Mouse (Mus musculus) layer of hippocampus, adult 9-10 months (tissue): ENCODE measurements around the gene Zdhhc18.
A peak's percentile ranks its signal among the peaks of the same experiment; 100 is the strongest.

ENCODE experiments used
- DNase-seq: peaks from one replicate; pipeline ENCODE4 v3.0.0; 2022; ENCODE audit warnings: low spot score

Gene Zdhhc18

DNA sequence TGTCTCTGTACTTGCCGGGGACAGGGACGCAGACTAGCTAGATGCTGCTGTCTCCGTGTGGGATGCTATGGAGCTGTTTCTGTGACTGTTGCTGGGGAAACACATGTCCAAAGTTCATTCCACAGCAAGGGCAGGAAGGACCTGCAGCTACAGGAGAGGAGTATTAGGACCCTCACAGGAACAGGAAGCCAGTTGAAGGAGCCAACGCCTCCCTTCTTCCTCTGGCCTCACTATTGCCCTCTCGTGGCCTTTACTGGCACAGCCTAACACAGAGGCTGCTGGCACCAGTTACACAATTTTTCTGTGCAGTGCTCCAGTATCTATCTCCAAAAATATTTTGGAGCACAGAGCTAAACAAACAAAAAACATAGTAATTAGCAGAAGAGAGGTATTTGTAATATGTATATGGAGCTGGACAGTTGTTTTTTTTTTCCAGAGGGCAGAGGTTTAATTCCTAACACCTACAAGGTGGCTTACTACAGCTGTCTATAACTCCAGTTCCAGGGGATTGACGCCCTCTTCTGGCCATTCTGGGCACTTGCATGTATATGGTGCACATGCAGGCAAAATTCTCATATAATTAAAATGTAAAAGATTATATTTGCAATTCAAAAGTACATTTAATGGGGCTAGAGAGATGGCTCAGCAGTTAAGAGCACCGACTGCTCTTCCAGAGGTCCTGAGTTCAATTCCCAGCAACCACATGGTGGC lies at the start of gene Zdhhc18:
Gene Zdhhc18, minus strand, starts transcription at position 166 of the 711 bp plus-strand sequence.
- DNase-seq: no peak

DNA sequence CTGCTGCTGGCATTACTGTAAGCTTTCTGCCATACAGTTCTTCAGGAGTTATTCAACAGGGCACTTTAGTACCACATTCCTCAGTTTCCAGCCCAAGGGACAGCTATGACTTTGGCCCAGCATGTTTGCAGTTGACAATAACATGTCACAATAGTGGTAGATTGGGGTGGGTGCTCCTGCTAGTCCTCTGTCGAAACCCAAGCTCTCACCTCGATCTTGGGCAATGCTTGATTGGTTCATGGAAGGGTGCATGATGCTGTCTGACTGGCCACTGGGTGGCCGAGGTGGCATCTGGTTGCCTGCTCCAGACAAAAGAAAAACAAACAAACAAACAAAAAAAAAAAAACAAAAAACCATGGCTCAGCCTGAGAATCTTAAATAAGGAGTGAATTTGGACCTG lies 45.4 kb upstream of the Zdhhc18 start:
- no peak for DNase-seq

DNA sequence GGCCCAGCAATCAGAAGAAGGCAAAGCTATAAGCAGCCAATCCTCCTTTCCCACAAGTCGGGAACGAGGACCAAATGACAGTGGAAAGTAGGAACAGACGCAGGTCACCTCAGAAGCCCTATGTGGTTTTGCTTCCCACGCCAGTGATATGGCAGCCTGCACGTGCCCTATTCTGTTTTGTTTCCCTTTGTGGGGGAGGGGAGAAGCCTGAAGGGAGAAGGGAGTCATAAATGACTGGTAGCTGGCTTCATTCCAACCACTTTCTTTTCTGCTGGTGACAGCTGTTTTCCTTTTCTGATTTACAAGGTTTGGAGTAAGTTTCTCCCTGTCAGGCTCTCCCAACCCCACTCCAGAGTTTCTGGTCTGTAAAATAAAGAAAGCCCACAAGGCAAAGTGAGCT lies 40.3 kb upstream of the Zdhhc18 start:
- no peak for DNase-seq

DNA sequence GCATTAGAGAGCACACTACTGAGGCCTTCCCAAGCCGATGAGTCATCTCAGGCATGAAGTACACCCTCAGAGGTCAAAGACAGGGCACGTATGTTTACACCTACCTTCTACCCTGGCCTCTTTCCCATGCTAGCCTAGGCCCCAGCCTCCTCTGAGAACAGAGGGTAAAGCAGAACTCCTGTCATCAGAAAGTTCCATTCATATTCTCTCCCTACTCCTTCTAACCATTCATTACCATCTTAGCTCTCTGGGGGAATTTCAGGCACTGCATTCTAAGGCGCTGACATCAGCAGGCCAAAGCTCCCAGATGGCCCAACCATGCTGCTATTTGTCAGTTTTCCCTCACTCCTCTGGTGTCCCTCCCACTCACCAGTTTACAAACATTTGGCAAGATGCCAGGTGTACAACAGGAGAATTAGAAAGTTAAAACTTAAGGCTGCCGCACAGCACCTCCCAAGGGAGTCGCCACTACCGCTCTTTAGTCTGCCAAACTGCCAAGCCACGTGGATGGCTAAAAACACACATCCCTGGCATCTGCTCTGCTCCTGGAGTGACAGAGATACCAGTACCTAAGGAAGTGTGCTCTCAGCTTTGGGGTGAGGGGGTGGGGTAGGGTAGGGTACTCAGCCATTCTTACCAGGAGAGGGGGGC lies 38.6 kb upstream of the Zdhhc18 start:
- no peak for DNase-seq

DNA sequence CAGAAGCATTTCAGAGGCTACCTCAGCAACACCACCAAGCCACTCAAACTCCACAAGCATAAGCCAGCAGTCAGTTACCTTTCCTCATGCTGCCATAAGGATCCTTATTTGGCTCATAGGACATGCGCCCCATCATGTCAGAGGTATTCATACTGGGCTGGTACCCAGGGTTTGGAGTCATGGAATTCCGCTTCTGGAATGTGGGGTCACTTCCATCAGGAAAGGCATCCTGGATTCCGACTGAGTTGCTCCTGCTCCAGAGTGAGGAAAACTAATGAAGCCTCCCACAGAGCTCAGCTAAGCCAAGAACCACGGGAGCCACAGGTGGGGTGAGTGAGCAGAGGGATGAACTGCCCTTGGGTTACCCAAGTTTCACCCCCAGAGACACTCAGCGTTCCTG lies 37.2 kb upstream of the Zdhhc18 start:
- no peak for DNase-seq

DNA sequence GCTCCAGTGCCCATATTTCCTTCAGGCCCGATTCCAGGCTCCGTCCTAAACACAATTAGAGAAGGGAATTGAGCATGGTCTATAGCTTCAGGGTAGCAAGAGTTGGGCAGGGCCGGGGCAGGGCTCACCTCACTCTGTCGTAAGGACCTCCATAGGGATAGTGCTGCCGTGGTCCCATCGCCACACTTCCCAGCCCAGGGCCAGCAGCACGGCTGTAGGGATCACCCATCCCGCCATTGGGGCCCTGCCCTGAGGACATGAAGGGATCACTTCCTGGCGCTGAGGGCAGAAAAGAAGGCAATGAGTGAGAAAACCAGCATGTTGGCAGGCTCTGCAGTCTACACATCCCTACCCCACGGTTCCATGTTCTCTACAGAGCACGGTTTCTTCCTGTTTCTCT lies 36.6 kb upstream of the Zdhhc18 start:
- no peak for DNase-seq

DNA sequence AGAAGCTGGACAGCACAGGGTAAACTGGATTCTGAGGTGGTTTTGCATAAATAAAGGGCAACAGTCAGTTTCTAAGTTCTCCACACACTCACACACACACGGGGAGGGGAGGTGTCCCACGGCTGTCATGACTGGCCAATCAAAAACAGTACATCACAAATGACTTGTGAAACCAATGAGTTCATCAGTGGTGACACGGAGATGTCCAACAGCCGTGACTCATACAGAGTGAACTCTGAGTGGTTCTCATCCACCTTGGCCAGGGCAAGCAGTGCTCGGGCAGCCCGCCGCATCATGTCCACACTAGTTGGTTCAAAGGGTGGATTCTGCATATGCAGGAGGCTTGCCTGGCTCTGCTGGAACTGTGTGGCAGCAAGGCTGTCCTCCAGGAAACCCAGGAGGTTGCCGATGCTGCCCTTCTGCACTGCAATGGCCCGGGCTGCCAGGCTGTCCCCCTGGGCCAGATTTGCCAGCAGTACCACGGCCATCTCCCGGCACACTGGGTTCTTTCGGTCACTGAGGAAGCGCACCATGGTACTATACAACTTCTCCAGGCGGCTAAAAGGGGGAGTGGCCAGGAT lies 30.3 kb upstream of the Zdhhc18 start:
- no peak for DNase-seq

DNA sequence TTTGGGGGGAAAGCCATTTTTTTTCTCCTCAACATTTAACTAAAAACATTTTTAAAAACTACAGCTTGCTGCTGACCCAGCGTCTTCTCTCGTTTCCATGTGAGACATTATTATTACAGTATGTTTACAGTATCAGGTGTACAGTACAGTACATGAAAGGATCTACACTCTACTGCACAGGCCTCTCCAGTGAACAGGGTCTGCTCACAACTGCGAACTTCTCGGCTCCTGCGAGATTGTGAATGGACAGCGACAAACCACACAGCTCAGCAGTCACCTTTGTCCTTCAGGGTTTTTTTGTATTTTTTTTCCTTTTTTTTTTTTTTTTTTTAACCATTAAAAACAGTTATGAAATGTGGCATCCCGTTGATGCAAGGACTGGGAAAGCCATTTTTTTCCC lies 29.7 kb upstream of the Zdhhc18 start:
- DNase-seq: no peak

DNA sequence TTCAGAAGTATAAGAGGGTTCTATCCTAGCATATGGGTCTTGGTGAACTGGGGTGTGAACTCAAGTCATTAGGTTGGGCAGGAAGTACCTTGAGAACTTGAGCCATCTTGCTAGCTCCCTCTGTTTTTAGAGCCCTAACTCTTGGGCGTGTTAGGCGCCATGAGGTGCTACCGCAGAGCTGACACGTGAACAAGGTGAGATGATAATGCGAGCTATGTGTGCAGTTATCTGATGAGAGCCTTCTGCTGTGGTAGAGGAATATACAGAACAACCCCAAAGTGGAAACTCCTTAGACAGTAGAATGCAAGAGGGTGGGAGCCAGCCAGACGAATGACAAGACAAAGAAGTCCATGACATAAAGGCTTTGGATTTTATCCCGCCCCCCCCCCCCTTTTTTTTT lies 27.3 kb upstream of the Zdhhc18 start:
- no peak for DNase-seq

DNA sequence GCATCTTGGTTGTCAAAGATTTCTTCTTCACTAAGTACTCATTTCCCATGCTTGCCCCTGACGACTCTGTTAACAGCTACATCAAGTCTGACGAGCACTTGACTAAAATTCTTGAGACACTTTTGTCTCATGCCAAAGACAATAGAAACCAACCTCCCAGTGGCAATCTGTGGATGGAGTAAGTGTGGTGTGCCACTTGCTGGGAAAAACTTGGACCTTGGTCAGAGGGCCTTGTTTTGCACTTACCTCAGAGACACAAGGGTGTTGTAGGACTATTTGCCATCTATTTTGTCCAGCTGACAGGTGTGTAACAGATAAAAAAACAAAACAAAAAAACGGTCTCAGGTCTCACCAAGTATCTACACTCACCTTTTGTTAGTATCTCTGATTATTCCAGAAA lies 26.2 kb upstream of the Zdhhc18 start:
- DNase-seq: no peak

DNA sequence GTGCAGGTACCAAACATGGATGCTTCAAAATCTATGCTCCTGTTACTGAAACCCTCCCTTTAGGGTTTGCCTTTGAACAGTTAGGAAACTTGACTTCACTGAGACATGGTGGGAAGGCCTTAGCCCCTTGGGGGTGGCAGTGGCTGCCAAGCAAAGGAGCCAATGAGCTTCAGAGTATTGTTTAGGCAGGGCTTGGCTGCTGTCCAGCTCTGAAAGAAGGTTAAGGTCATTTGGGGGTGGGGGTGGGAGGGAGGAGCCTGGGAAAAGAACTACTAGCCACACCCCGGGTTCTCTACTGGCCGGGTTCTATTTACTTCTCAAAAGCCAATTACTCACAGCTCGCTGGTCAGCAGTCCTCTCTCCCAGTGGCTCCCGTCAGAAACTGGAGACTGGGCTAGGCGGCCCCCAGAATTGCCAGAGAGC lies 25.7 kb upstream of the Zdhhc18 start:
- DNase-seq: no peak

DNA sequence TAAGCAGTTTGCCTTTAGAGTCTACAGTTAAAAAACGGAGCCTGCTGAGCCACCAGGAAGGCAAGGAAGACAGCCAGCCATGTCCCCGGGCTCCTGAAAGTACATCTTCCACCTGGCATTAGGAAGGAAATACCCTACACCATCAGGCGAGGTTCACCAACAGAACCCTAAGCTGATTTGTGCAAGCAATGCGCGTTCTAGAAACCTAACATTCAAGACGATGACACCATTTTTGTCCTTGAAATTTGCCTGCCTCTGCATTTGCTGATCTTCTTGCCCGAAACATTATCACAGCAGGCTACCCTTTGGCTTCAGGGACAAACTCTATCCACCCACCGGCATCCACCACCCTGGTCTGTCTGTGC lies 24.4 kb upstream of the Zdhhc18 start:
- DNase-seq: no peak

DNA sequence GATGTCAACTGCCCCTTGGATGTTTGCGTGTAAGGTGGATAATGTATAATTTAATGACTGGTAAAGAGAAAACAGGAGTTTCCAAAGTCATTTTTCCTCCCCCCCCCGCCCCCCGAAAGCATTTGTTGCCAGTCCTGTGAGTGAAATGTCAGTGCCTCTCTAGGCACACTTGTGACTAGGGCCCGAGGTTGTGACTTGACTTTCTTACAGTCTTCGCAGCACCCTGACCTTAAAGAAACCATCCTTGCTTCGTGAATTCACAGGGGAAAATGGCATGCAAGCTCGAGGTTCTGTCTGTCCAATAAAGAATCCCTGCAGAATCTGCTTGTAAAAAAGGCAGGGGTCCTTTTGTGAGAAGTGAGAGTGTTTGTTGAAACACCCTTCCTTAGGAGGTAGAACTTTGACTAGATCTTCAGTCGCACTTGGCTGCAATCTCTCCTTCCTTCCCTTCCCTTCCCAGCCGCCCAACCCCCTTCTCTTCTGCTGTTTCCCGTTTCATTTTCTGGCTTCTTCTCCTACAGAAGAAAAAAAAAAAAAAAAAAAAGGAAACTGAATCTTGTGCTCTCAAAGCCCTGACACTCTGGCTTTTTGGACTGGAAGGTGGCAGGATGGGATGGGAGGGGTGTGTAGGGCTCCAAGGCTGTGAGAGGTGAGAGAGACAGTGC lies 23.8 kb upstream of the Zdhhc18 start:
- no peak for DNase-seq

DNA sequence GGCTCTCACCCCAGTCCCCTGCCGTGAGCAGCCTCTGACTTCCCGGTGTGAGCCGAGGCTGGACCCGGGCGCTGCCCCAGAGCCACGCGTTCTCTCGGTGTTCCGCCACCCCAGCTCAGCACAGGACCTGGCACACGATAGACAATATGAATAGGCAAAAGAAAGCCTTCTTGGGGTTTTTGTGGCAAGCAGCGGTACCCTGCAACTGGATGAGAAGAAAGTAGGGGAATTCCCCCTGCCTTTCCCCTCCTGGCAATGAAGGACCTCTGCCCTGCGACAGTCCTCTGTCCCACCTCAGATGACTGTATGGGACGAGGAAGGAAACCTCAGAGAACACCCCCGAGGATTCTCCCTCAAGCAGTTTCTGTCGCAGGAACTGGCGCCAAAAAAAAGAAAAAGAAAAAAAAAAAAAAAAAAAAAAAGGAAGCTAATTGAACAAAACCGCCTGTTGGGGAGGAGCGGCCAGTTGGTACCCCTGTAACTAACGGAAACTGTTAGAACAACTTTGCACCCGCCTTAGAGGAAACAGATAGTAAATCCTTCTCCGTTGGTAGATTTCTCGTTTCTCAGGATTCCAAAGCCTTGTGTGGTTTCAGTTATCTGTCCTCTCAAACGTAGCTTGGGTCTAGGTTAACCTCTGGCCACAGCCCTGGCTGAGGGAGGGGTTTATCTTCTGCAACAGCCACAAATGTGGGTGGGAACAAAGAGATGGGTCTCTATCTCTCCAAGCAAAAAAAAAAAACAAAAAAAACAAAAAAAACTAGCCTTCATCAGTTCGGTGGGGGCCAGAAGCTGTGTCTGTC lies 23.1 kb upstream of the Zdhhc18 start:
- DNase-seq: no peak

DNA sequence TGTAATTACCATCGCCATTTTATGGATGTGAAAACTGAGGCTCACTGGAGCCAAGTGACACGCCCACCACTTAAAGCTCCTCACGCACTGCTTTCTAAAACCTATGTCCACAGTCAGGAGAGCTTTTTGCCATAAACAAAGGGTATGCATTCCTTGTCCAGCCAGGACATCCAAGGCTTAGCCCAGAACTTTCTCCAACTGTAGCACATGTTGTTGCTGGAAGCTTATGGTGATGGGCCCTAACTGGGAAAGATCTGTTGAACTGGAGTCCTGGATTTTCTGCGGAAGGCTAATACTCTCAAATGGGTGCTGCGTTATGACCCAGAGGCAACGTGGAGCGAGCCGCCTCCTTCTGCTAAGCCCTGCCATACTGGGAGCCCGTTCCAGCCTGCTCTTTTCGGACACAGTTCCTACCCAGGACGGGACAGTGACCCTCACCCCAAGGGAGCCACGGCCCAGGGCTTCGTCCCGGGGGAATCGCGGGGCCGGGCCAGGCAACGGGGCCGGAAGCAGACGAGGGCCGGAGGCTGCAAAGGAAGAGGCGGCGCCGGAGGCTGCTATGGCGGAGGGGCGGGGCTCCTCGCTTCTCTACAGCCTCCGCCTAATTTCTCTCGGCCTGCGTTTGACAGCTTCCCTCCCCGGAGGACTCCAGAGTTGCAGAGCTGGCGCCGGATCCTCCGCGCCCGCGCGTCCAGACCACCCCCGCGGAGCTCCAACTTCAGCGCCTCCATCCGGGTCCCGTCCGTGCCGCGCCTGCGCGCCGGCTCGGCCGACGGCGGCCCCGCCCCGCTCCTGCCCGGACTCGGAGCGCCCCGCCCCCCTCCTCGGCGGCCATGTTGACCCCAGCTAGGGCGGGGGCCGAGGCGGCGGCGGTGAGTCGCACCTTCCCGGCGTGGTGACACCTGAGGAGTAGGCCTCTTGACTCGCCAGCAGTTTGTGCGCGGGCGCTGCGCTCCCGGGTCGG lies 22.2 kb upstream of the Zdhhc18 start, which contains the start of gene Pigv:
Gene Pigv, minus strand, starts transcription at position 767 of the 964 bp plus-strand sequence.
- no peak for DNase-seq

DNA sequence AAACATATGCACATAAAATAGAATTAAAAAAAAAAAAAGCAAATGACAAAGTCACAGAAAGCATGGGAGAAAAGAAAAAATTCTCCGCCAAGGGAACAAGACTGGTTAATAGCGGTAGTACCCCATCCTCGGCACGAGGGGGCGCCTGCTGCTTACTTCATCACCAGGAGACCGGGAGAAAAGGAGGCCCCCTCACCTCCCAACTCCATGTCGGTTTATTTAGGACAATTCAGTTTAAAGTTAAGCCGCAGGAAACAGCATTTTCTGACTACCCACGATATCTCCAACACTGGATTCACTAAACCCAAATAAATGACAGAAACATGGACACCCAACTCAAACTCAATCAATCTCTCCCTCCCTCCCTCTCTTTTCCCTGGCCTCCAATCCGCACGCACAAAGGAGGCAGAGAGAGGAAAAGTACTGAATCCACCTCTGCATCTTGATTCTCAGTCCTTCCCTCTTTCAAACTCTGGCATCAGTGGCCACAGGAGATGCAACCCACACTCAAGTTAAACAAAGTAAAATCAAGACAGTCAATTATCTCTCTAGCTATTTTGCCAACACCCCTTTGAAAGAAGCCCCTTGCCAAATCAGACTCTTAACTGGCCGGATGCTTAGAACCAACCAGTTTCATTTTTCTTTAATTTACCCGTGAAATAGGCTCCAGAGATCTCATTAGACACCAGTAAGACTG lies 21.4 kb upstream of the Zdhhc18 start:
- DNase-seq: peak; percentile 83

DNA sequence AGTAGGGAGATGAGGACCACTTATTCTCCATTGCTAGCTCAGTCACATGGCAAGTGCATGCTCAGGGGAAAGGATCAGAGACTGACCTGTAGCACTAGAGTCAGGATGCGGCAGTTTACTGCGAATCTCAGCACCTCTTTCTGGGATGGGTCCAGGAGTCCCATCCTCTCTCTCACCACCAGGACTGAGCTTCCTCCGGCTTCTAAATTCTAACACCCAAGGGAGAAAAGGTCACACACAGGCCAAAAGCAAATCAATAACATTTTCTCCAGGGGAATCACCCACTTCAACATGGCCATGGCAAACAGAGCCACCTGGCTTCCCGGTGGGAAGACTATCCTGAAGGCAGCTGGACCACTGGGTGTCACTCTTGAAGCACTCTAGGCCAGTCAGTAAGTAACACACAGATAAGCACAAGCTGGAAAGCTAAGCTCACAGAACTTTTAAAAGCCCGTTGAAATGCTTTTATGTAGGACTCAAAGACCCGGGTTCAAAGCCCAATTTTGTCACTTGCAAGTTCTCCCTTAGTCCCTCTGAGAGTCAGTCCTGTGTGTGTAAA lies 19.8 kb upstream of the Zdhhc18 start:
- no peak for DNase-seq

DNA sequence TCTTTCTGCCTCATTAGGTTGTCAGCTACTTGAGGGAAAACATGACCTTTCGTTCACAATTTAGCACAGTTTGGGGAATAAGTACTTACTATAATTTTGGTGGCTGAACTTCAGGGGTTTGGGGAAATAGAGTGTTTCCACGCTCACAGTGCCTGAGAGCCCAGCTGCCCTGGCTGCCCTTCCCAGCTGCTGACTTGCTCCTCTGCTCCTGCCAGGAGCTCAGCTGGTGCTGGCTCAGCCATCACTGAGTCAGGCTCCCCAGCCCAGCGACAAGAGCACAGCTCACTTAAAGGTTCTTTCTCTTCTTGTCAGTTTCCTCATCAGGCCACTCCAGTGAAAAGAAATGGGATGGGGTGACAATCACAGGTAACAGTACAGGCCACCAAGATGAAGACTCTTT lies 18.6 kb upstream of the Zdhhc18 start:
- DNase-seq: no peak

DNA sequence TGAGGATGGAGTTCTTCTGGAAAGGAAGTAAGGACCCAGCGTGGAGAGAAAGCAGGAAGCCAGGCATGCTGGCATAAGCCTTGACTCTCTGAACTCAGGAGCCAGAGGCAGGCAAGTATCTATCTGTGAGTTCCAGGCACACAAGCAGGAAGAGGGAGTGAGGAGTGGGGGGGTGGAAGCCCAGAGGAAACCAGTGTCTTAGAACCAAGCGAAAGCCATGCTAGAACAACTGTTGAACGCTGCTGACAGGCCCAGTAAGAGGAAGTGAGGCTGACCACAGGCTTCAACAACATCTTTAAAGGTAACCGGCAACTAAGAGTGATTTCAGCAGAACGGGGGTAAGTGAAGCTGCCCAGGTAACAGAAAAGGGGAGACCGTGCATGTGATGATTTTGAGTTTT lies 16.2 kb upstream of the Zdhhc18 start:
- DNase-seq: no peak

DNA sequence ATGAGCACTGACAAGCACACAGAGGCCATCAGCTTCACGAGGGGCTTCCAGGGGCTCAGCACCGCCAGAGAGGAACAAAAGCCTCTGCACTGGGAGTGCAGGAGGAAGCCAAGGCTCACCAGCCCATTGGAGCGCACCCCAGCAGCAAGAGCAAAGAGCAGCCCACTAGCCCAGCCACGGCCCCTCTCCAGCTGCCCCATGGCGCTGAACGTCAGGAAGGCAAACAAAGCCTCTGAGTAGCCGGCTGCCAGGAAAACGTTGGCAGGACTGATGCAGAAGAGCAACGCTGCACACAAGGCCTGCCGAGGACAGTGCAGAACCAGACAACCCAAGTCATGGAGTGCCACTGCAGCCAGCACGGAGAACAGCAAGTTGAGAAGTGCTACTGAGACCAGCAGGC lies 15.2 kb upstream of the Zdhhc18 start:
- DNase-seq: no peak
